Mouse (Mus musculus): ENCODE measurements around the gene Phf6. TPM values are rescaled to one million over a fixed set of nuclear protein-coding genes. Genes with fewer than 3 reads are reported as not detected.
"Not testable (repeated sequence)": the region's sequence is repeated elsewhere in the genome, so short reads cannot be mapped to it uniquely, and the experiment has no call there.

Phf6 gene
- polyA plus RNA-seq, 1 experiment, result 0.16 TPM

- Histone ChIP-seq H3K27me3 (ENCODE audit: control insufficient read depth, insufficient read depth, low read length) (no peaks in the 10 kb centered on the region), H3K36me3 (ENCODE audit: control insufficient read depth, insufficient read depth, low read length) (no peaks in the 10 kb centered on the region), H3K4me3 (ENCODE audit: low read depth, low read length) (no peak overlapping the region), H3K4me1 (ENCODE audit: control insufficient read depth, insufficient read depth, insufficient read length, low read length) (no peaks in the 10 kb centered on the region), H3K27ac (ENCODE audit: insufficient read depth, low read depth, low read length) (no peak overlapping the region)
- TF ChIP-seq POLR2A (IDR thresholded peaks at IDR 0.05; ENCODE audit: low read depth, low read length), result no peak
- no peak for TF ChIP-seq CTCF (IDR thresholded peaks at IDR 0.05; ENCODE audit: extremely low read depth, insufficient read length, insufficient replicate concordance, low read depth, low read length)
- WGBS, result 52% methylated on average over 1 of the region's 1 CpGs
Measured at GRCm38 (mm10) chrX:52978576-52978975, 66.5 kb downstream of the Phf6 start.

- H3K4me3 ChIP-seq (ENCODE audit: low read depth, low read length), result no peak overlapping the region
- H3K27ac ChIP-seq (ENCODE audit: insufficient read depth, low read depth, low read length), result no peak overlapping the region
- TF ChIP-seq POLR2A (IDR thresholded peaks at IDR 0.05; ENCODE audit: low read depth, low read length), result no peak
- TF ChIP-seq CTCF (IDR thresholded peaks at IDR 0.05; ENCODE audit: extremely low read depth, insufficient read length, insufficient replicate concordance, low read depth, low read length), result no peak
- 62% methylated on average over 3 of the region's 3 CpGs for WGBS
- no peaks in the 10 kb centered on the region for H3K4me1 ChIP-seq (ENCODE audit: control insufficient read depth, insufficient read depth, insufficient read length, low read length)
- no peaks in the 10 kb centered on the region for H3K36me3 ChIP-seq (ENCODE audit: control insufficient read depth, insufficient read depth, low read length)
- H3K27me3 ChIP-seq (ENCODE audit: control insufficient read depth, insufficient read depth, low read length), result no peaks in the 10 kb centered on the region
Measured at GRCm38 (mm10) chrX:52981378-52981777, 69.3 kb downstream of the Phf6 start.

- Histone ChIP-seq H3K36me3 (ENCODE audit: control insufficient read depth, insufficient read depth, low read length) (no peaks in the 10 kb centered on the region), H3K27me3 (ENCODE audit: control insufficient read depth, insufficient read depth, low read length) (no peaks in the 10 kb centered on the region), H3K4me1 (ENCODE audit: control insufficient read depth, insufficient read depth, insufficient read length, low read length) (peaks cover 1% of the 10 kb centered on the region; the same call in 1 of the 2 replicates), H3K4me3 (ENCODE audit: low read depth, low read length) (peak within 1 kb of the TSS; percentile 100), H3K27ac (ENCODE audit: insufficient read depth, low read depth, low read length) (peak within 1 kb of the TSS; percentile 89)
- no peak for TF ChIP-seq CTCF (IDR thresholded peaks at IDR 0.05; ENCODE audit: extremely low read depth, insufficient read length, insufficient replicate concordance, low read depth, low read length)
- TF ChIP-seq POLR2A (IDR thresholded peaks at IDR 0.05; ENCODE audit: low read depth, low read length), result peak; percentile 75
- WGBS, result 15% methylated on average over 72 of the region's 72 CpGs
Measured at GRCm38 (mm10) chrX:52987905-52988783, 76.1 kb downstream of the Phf6 start, which contains the start of gene Hprt. Hprt (plus strand) TSS chrX:52988137.

- 64% methylated on average over 5 of the region's 5 CpGs for WGBS
Measured at GRCm38 (mm10) chrX:52994726-52995125, 82.7 kb downstream of the Phf6 start.

GRCm38 (mm10) chrX:53004887-53005286 lies 92.8 kb downstream of the Phf6 start:
- not testable (repeated sequence) for H3K27ac ChIP-seq (ENCODE audit: insufficient read depth, low read depth, low read length); H3K27me3 ChIP-seq (ENCODE audit: control insufficient read depth, insufficient read depth, low read length); H3K4me3 ChIP-seq (ENCODE audit: low read depth, low read length); H3K4me1 ChIP-seq (ENCODE audit: control insufficient read depth, insufficient read depth, insufficient read length, low read length)
- WGBS, result 59% methylated on average over 4 of the region's 4 CpGs
- H3K36me3 ChIP-seq (ENCODE audit: control insufficient read depth, insufficient read depth, low read length), result peaks cover 13% of the 10 kb centered on the region

More at GRCm38 (mm10) chrX:52994726-52995125, 82.7 kb downstream of the Phf6 start:
- not testable (repeated sequence) for H3K4me3 ChIP-seq (ENCODE audit: low read depth, low read length); H3K27me3 ChIP-seq (ENCODE audit: control insufficient read depth, insufficient read depth, low read length); H3K27ac ChIP-seq (ENCODE audit: insufficient read depth, low read depth, low read length); H3K4me1 ChIP-seq (ENCODE audit: control insufficient read depth, insufficient read depth, insufficient read length, low read length); H3K36me3 ChIP-seq (ENCODE audit: control insufficient read depth, insufficient read depth, low read length)

GRCm38 (mm10) chrX:53006062-53006461 lies 94.0 kb downstream of the Phf6 start:
- Histone ChIP-seq H3K27ac (ENCODE audit: insufficient read depth, low read depth, low read length) (no peak overlapping the region), H3K27me3 (ENCODE audit: control insufficient read depth, insufficient read depth, low read length) (no peaks in the 10 kb centered on the region), H3K36me3 (ENCODE audit: control insufficient read depth, insufficient read depth, low read length) (peaks cover 10% of the 10 kb centered on the region; the same call in 1 of the 2 replicates), H3K4me3 (ENCODE audit: low read depth, low read length) (no peak overlapping the region), H3K4me1 (ENCODE audit: control insufficient read depth, insufficient read depth, insufficient read length, low read length) (no peaks in the 10 kb centered on the region)
- TF ChIP-seq CTCF (IDR thresholded peaks at IDR 0.05; ENCODE audit: extremely low read depth, insufficient read length, insufficient replicate concordance, low read depth, low read length) (no peak), POLR2A (IDR thresholded peaks at IDR 0.05; ENCODE audit: low read depth, low read length) (no peak)
- WGBS, result 31% methylated on average over 3 of the region's 3 CpGs

Other genes starting within 250 kb of the Phf6 start
- gene Ccdc160, start 121.1 kb upstream of the Phf6 start, polyA plus RNA-seq (2012; rRNA removed), result not detected in 2 replicates
- gene Hprt, start 75.9 kb downstream of the Phf6 start, polyA plus RNA-seq (2012; rRNA removed), result 1.0 and 2.4 TPM in 2 replicates